Mouse (Mus musculus) liver, postnatal 0 days (tissue): ENCODE data around the gene Cd300lb.
A peak's percentile ranks its signal among the peaks of the same experiment; 100 is the strongest.

Experiments
- CTCF ChIP-seq: sonication (generic); IDR thresholded peaks from 2 replicates; pipeline ENCODE4 v1.5.1; 2016; ENCODE audit warnings: antibody characterized with exemption, low read depth
- EP300 ChIP-seq: IDR thresholded peaks from 2 replicates; pipeline ENCODE4 v1.6.1; 2016; ENCODE audit warnings: antibody characterized with exemption, low read depth, mild to moderate bottlenecking

DNA sequence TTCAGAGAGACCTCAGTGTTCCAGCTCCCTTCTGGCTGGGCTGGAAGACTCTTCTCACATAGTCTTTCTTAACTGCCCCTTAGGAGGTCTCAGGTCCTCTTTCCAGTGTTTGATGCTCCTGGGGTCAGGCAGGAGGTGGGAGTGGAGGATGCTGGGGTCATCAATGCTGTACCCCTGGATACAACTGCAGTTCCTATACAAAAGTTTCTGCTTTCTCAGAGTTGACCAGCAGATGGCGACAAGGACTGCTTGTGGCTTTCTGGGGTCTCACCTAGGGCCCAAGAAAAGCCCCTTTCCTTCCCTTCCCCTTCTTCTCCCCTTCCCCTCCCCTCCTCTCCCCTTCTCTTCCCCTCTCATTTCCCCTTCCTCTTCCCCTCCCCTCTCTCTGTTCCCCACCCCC lies 53.6 kb downstream of the Cd300lb start:
- TF ChIP-seq CTCF: peak; percentile 73
- TF ChIP-seq EP300: no peak
